Mouse (Mus musculus) ES-Bruce4 (cell line): ENCODE measurements around the gene Rufy4.

Source experiments
- CTCF ChIP-seq: IDR thresholded peaks from one replicate; pipeline ENCODE4 v1.8.1; 2011; ENCODE audit warnings: low read depth, low read length
- EP300 ChIP-seq: IDR thresholded peaks from 2 replicates; pipeline ENCODE4 v1.6.1; 2011; ENCODE audit warnings: low read depth, low read length; ENCODE audit not compliant: insufficient read depth
- POLR2A ChIP-seq: IDR thresholded peaks from one replicate; pipeline ENCODE4 v1.8.1; 2011; ENCODE audit warnings: low read length; ENCODE audit not compliant: insufficient read depth

DNA sequence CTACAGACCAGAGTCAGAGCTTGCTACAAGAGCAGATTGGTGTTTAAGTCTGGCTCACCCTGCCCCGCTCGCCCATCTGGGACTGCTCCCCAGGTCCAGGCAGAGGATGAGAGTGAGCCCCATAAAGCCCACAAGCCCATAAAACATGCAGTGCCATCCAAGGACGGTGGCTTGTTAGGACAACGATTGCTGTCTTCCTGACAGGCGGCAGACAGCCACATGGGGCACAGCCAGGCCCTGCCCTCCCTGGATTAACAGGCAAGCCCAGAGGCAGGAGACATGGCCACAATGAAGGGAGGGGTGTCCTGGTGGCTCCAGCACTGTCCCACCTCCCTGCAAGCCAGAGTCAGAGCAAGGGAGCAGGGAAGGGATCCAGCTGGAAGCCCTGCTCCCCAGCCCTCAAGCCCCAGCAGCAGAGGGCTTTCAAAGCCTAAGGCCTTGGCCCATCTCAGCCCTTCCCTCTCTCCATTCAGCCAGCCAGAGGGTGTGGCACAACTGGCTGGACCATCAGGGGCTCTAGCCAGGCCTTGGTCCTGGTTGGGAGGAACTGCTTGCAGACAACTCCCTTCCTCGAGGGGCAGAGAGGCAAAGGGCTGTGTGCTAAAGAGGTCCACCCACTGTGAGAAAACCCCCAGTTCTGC, 41.2 kb upstream of the Rufy4 start:
- no peak for TF ChIP-seq CTCF
- no peak for TF ChIP-seq POLR2A
- TF ChIP-seq EP300 = no peak
